Mouse (Mus musculus) cortical plate, adult 2 months (tissue): ENCODE results near the gene B130006D01Rik.

Source experiments
- CTCF ChIP-seq: fragments of 200-500 bp; IDR thresholded peaks from 2 replicates; pipeline ENCODE4 v1.5.1; 2011; ENCODE audit warnings: mild to moderate bottlenecking, control low read depth, low read length; ENCODE audit not compliant: insufficient read depth; ENCODE audit errors: extremely low read depth
- POLR2A ChIP-seq: fragments of 200-500 bp; IDR thresholded peaks from 2 replicates; pipeline ENCODE4 v1.6.1; 2011; ENCODE audit warnings: mild to moderate bottlenecking, low read length, control low read depth; ENCODE audit not compliant: insufficient read depth; ENCODE audit errors: extremely low read depth

DNA sequence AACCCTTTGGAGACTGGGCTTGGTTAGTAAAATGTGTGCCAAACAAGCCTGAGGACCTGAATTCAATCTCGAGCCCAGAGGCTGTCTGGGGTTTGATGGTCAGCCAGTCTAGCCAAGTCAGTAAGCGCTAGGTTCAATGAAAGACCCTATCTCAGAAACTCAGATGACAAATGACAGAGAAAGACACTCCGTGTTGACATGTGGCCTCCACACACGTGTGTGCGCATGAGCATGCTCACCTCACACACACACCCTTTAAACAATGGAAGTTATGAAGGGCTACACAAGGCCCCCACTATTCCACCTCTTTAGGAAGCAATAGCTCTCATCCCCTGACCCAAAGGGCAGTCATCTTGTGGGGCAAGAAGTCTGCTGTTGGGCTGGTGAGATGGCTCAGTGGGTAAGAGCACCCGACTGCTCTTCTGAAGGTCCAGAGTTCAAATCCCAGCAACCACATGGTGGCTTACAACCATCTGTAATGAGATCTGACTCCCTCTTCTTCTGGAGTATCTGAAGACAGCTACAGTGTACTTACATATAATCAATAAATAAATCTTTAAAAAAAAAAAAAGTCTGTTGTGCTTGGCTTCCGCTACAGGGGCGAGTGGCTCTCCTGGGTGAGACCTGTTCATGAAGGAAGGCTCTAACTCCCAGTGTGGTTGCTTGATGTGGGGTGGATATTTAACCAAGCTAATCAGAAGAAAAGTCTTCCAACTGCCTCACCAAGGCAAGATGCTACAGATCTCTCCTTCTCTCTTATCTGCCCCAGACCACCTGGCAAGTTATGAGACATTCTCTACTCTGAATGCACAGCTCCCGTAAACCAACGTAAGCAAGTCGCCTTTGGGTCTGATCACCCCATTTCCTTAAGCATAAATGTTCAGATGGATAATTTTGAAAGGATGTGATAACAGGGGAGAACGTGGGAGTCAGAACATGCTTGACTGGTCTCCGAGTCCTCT lies 22.3 kb upstream of the B130006D01Rik start:
- no peak for TF ChIP-seq CTCF
- TF ChIP-seq POLR2A, result no peak
